Mouse (Mus musculus): ENCODE results near the gene Aes. TPM values are rescaled to one million over a fixed set of nuclear protein-coding genes. Genes with fewer than 3 reads are reported as not detected.
A peak's percentile ranks its signal among the peaks of the same experiment; 100 is the strongest.

The Aes gene
- polyA plus RNA-seq, 1 experiment from 2014 or later = 229 TPM

DNA sequence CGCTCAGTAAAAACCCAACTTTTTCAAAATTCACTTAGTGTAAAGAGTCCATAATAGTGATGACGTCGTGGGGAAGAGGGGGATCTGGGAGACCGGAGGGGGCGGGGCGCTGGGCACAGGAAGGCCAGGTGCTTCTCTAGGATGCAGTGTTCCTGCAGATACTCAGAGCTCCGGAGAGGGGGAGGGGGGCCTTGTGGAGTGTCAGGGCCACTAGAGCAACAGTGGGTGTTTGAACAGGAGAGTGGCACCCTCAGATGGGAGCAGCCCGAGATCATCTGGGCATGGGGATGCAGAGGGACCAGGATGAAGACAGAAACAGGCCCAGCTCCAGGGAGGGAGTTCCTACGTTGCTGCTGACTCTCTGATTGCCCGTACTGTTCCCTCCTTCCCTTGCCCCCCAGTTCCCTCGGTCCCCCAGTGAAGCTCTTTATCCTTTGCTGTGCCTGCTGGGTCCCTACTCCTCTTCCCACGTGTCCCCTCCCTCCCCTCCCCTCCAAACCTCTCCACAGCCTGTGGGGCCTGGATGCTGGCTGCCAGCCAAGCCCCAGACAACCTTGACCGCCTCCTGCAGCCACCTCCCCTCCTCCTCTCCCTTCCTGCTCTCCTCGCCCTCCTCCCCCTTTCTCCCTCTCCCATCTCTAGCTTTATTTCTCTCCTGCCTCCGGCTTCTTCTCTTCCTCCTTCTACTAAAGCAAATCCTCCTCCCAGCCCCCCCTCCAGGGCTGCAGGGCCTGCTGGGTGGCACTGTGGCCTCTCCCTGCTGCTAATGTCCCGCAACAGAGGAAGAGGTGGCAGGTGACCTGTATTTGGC, 9.3 kb downstream of the Aes start:
- H3K4me3 ChIP-seq (ENCODE audit: low read depth, low read length) = no peak overlapping the region
- 21% methylated on average over 16 of the region's 16 CpGs for WGBS
- peaks cover 64% of the 10 kb centered on the region for H3K4me1 ChIP-seq (replicated peaks; ENCODE audit: control insufficient read depth, insufficient read depth, low read length)
- ATAC-seq (replicated peaks; ENCODE audit: low FRiP score) = no peak
- peak; percentile 65 for DNase-seq (ENCODE audit: low spot score)
- H3K36me3 ChIP-seq (ENCODE audit: control insufficient read depth, insufficient read depth, low read length) = peaks cover 18% of the 10 kb centered on the region
- H3K9me3 ChIP-seq (ENCODE audit: control insufficient read depth, low read length) = no peaks in the 10 kb centered on the region
- peak overlapping the region; percentile 35; the same call in 1 of the 2 replicates for H3K27ac ChIP-seq (ENCODE audit: low read depth, low read length)
- H3K4me2 ChIP-seq = peak overlapping the region; percentile 31; the same call in 1 of the 2 replicates
- no peak overlapping the region; the same call in 1 of the 2 replicates for H3K9ac ChIP-seq (ENCODE audit: low read depth, low read length)
- H3K27me3 ChIP-seq (replicated peaks; ENCODE audit: control insufficient read depth, insufficient read depth, low read length) = peaks cover 9% of the 10 kb centered on the region

GRCm38 (mm10) chr10:81569507-81570237, 10.4 kb downstream of the Aes start:
- Histone ChIP-seq H3K27ac (ENCODE audit: low read depth, low read length) (peak overlapping the region; percentile 71; the same call in 1 of the 2 replicates), H3K4me3 (ENCODE audit: low read depth, low read length) (no peak overlapping the region), H3K36me3 (ENCODE audit: control insufficient read depth, insufficient read depth, low read length) (peaks cover 18% of the 10 kb centered on the region), H3K9me3 (ENCODE audit: control insufficient read depth, low read length) (no peaks in the 10 kb centered on the region), H3K4me1 (replicated peaks; ENCODE audit: control insufficient read depth, insufficient read depth, low read length) (peaks cover 64% of the 10 kb centered on the region), H3K27me3 (replicated peaks; ENCODE audit: control insufficient read depth, insufficient read depth, low read length) (peaks cover 14% of the 10 kb centered on the region), H3K9ac (ENCODE audit: low read depth, low read length) (no peak overlapping the region), H3K4me2 (no peak overlapping the region; the same call in 1 of the 2 replicates)
- no peak for DNase-seq (ENCODE audit: low spot score)
- 57% methylated on average over 9 of the region's 9 CpGs for WGBS
- no peak for ATAC-seq (replicated peaks; ENCODE audit: low FRiP score)

DNA sequence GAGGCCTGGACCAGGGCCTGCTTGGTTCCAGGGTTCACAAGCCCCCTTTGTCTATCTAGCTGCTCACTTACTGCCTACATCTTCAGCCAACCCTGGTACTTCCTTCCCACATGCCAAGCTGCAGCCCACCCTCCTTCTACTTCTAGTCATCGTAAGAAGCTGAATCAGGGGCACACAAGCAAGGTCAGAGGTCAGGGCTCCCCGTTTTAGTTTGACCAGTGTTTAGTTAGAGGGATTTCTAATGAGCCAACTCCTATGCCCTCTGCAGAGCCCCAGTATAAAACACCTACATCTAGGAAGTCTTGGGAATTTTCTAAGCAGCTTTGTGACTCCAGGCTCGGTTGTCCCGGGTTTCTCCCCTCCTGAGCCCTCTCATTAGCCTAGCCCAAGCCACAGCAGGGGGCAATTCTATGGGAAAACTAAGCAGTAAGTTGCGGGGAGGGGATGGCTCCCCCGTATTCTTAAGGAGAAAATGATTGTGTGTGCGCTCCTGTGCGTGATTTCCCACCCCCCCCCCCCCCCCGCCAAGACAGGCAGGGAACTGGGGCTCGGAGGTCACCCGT, 11.0 kb downstream of the Aes start:
- DNase-seq (ENCODE audit: low spot score) (no peak), ATAC-seq (replicated peaks; ENCODE audit: low FRiP score) (no peak)
- Histone ChIP-seq H3K4me3 (ENCODE audit: low read depth, low read length) (peak overlapping the region; percentile 52), H3K36me3 (ENCODE audit: control insufficient read depth, insufficient read depth, low read length) (peaks cover 12% of the 10 kb centered on the region), H3K4me2 (peak overlapping the region; percentile 97), H3K27ac (ENCODE audit: low read depth, low read length) (peak overlapping the region; percentile 71), H3K4me1 (replicated peaks; ENCODE audit: control insufficient read depth, insufficient read depth, low read length) (peaks cover 61% of the 10 kb centered on the region), H3K9me3 (ENCODE audit: control insufficient read depth, low read length) (no peaks in the 10 kb centered on the region), H3K9ac (ENCODE audit: low read depth, low read length) (peak overlapping the region; percentile 41), H3K27me3 (replicated peaks; ENCODE audit: control insufficient read depth, insufficient read depth, low read length) (peaks cover 18% of the 10 kb centered on the region)
- 8% methylated on average over 10 of the region's 11 CpGs for WGBS

DNA sequence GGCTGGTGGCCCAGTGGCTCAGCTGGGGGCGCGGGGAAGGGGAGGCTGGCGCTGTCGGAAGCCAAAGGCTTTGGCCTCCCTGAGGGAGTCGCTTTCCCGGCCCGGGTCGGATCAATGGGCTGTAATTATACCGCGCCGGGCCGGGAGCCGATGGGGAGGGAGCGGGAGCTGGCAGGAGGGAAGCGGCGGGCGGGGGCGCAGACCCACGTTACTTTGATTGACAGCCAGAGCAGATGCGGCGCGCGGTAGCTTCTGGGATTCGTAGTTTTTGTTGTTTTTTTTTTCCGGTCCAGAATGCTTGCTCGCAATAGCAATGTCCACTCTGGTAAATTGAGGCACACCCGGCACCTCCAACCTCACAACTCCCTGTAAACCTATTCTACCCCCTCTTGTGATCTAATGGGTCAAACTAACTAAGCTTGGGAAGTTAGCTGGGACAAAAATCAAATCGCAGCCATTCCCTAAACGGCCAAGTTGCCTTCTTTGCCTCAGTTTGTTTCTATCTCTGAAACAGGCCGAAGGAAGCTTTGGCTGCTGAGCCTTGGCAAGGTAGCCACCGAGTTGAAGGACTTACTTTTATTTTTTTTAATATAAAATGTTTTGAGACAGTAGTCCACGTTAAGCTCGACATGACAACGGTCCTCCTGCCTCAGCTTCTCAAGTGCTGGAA, 11.7 kb downstream of the Aes start:
- under 1% methylated on average over 34 of the region's 34 CpGs for WGBS
- H3K4me2 ChIP-seq = peak overlapping the region; percentile 97
- peaks cover 18% of the 10 kb centered on the region for H3K27me3 ChIP-seq (replicated peaks; ENCODE audit: control insufficient read depth, insufficient read depth, low read length)
- peak overlapping the region; percentile 52 for H3K4me3 ChIP-seq (ENCODE audit: low read depth, low read length)
- no peaks in the 10 kb centered on the region for H3K9me3 ChIP-seq (ENCODE audit: control insufficient read depth, low read length)
- peak overlapping the region; percentile 76 for H3K27ac ChIP-seq (ENCODE audit: low read depth, low read length)
- H3K36me3 ChIP-seq (ENCODE audit: control insufficient read depth, insufficient read depth, low read length) = peaks cover 6% of the 10 kb centered on the region
- peaks cover 64% of the 10 kb centered on the region for H3K4me1 ChIP-seq (replicated peaks; ENCODE audit: control insufficient read depth, insufficient read depth, low read length)
- DNase-seq (ENCODE audit: low spot score) (peak; percentile 94), ATAC-seq (replicated peaks; ENCODE audit: low FRiP score) (peak; percentile 47)
- peak overlapping the region; percentile 42 for H3K9ac ChIP-seq (ENCODE audit: low read depth, low read length)

GRCm38 (mm10) chr10:81571501-81571876, 12.2 kb downstream of the Aes start:
- ATAC-seq (replicated peaks; ENCODE audit: low FRiP score) (peak; percentile 88), DNase-seq (ENCODE audit: low spot score) (peak; percentile 91)
- H3K4me3 ChIP-seq (ENCODE audit: low read depth, low read length) = peak overlapping the region; percentile 52
- peaks cover 22% of the 10 kb centered on the region for H3K27me3 ChIP-seq (replicated peaks; ENCODE audit: control insufficient read depth, insufficient read depth, low read length)
- peak overlapping the region; percentile 97 for H3K4me2 ChIP-seq
- H3K4me1 ChIP-seq (replicated peaks; ENCODE audit: control insufficient read depth, insufficient read depth, low read length) = peaks cover 61% of the 10 kb centered on the region
- WGBS = under 1% methylated on average over 18 of the region's 18 CpGs
- H3K9me3 ChIP-seq (ENCODE audit: control insufficient read depth, low read length) = no peaks in the 10 kb centered on the region
- H3K9ac ChIP-seq (ENCODE audit: low read depth, low read length) = peak overlapping the region; percentile 42
- H3K27ac ChIP-seq (ENCODE audit: low read depth, low read length) = peak overlapping the region; percentile 76
- 0 out of 2 replicates have a peak, but pooled peaks cover 2% of the 10 kb centered on the region for H3K36me3 ChIP-seq (ENCODE audit: control insufficient read depth, insufficient read depth, low read length)

DNA sequence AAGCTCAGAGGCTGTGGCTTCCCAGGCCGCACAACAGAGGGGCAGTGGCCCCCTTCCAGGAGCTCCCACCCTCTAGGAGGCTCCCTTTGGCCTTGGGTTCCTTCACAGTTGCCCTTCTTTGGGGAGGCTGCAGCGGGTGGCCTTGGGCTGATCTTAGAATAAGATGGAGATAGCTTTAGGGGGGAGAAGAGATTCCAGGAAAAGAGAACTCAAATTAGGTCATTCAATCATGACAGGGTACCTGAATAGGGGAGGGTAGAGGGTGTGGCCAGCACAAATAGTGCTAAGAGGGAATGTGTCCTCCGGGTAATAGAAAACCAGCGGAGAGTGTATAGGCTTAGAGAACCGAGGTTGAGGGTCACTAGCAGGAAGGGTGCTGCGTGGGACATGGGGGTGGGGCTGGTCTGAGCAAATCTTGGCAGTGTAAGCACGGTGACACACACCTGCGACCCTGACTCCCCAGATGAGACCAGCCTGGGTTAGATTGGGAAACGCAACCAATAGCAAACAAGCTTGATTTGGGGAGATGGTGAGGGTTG, 12.9 kb downstream of the Aes start:
- 0 out of 2 replicates have a peak, but pooled peaks have one; percentile 0 for ATAC-seq (replicated peaks; ENCODE audit: low FRiP score)
- H3K4me3 ChIP-seq (ENCODE audit: low read depth, low read length) = peak overlapping the region; percentile 11; the same call in 1 of the 2 replicates
- H3K27me3 ChIP-seq (replicated peaks; ENCODE audit: control insufficient read depth, insufficient read depth, low read length) = peaks cover 28% of the 10 kb centered on the region
- no peaks in the 10 kb centered on the region for H3K9me3 ChIP-seq (ENCODE audit: control insufficient read depth, low read length)
- H3K9ac ChIP-seq (ENCODE audit: low read depth, low read length) = no peak overlapping the region
- 6% methylated on average over 9 of the region's 9 CpGs for WGBS
- no peak for DNase-seq (ENCODE audit: low spot score)
- H3K4me1 ChIP-seq (replicated peaks; ENCODE audit: control insufficient read depth, insufficient read depth, low read length) = peaks cover 61% of the 10 kb centered on the region
- no peaks in the 10 kb centered on the region for H3K36me3 ChIP-seq (ENCODE audit: control insufficient read depth, insufficient read depth, low read length)
- H3K4me2 ChIP-seq = peak overlapping the region; percentile 97
- H3K27ac ChIP-seq (ENCODE audit: low read depth, low read length) = no peak overlapping the region; the same call in 1 of the 2 replicates

GRCm38 (mm10) chr10:81572975-81573374, 13.7 kb downstream of the Aes start:
- H3K27me3 ChIP-seq (replicated peaks; ENCODE audit: control insufficient read depth, insufficient read depth, low read length) = peaks cover 30% of the 10 kb centered on the region
- H3K9ac ChIP-seq (ENCODE audit: low read depth, low read length) = no peak overlapping the region
- H3K36me3 ChIP-seq (ENCODE audit: control insufficient read depth, insufficient read depth, low read length) = no peaks in the 10 kb centered on the region
- DNase-seq (ENCODE audit: low spot score) (no peak), ATAC-seq (replicated peaks; ENCODE audit: low FRiP score) (peak; percentile 44)
- H3K4me3 ChIP-seq (ENCODE audit: low read depth, low read length) = 0 out of 2 replicates have a peak overlapping the region, but pooled peaks have one; percentile 11
- no peak overlapping the region for H3K27ac ChIP-seq (ENCODE audit: low read depth, low read length)
- peaks cover 61% of the 10 kb centered on the region for H3K4me1 ChIP-seq (replicated peaks; ENCODE audit: control insufficient read depth, insufficient read depth, low read length)
- H3K9me3 ChIP-seq (ENCODE audit: control insufficient read depth, low read length) = no peaks in the 10 kb centered on the region
- 11% methylated on average over 9 of the region's 9 CpGs for WGBS
- peak overlapping the region; percentile 97 for H3K4me2 ChIP-seq

Data from liver, embryonic 11.5 days (tissue).